Mouse (Mus musculus): ENCODE results near the gene Epb41l1.

Gene Epb41l1

GRCm38 (mm10) chr2:156420694-156421380, at the start of gene Epb41l1:
TSS of gene Epb41l1 (plus strand) at chr2:156420909.
- TF ChIP-seq GATA4 (IDR thresholded peaks at IDR 0.05; ENCODE audit: insufficient replicate concordance, low read length), result no peak

- TF ChIP-seq GATA4 (IDR thresholded peaks at IDR 0.05; ENCODE audit: insufficient replicate concordance, low read length), result no peak
Observed at GRCm38 (mm10) chr2:156376956-156377355, 43.8 kb upstream of the Epb41l1 start.

GRCm38 (mm10) chr2:156379929-156380328, 40.8 kb upstream of the Epb41l1 start:
- no peak for TF ChIP-seq GATA4 (IDR thresholded peaks at IDR 0.05; ENCODE audit: insufficient replicate concordance, low read length)

- TF ChIP-seq GATA4 (IDR thresholded peaks at IDR 0.05; ENCODE audit: insufficient replicate concordance, low read length), result no peak
Observed at GRCm38 (mm10) chr2:156381350-156381749, 39.4 kb upstream of the Epb41l1 start.

GRCm38 (mm10) chr2:156393155-156393828, 27.4 kb upstream of the Epb41l1 start:
- no peak for TF ChIP-seq GATA4 (IDR thresholded peaks at IDR 0.05; ENCODE audit: insufficient replicate concordance, low read length)

GRCm38 (mm10) chr2:156394282-156394681, 26.4 kb upstream of the Epb41l1 start:
- TF ChIP-seq GATA4 (IDR thresholded peaks at IDR 0.05; ENCODE audit: insufficient replicate concordance, low read length), result no peak

- no peak for TF ChIP-seq GATA4 (IDR thresholded peaks at IDR 0.05; ENCODE audit: insufficient replicate concordance, low read length)
Observed at GRCm38 (mm10) chr2:156396096-156396495, 24.6 kb upstream of the Epb41l1 start.

- TF ChIP-seq GATA4 (IDR thresholded peaks at IDR 0.05; ENCODE audit: insufficient replicate concordance, low read length), result no peak
Observed at GRCm38 (mm10) chr2:156397988-156398387, 22.7 kb upstream of the Epb41l1 start.

GRCm38 (mm10) chr2:156399485-156399884, 21.2 kb upstream of the Epb41l1 start:
- no peak for TF ChIP-seq GATA4 (IDR thresholded peaks at IDR 0.05; ENCODE audit: insufficient replicate concordance, low read length)

- TF ChIP-seq GATA4 (IDR thresholded peaks at IDR 0.05; ENCODE audit: insufficient replicate concordance, low read length), result no peak
Observed at GRCm38 (mm10) chr2:156401331-156401730, 19.4 kb upstream of the Epb41l1 start.

GRCm38 (mm10) chr2:156402036-156402435, 18.7 kb upstream of the Epb41l1 start:
- no peak for TF ChIP-seq GATA4 (IDR thresholded peaks at IDR 0.05; ENCODE audit: insufficient replicate concordance, low read length)

GRCm38 (mm10) chr2:156406987-156407386, 13.7 kb upstream of the Epb41l1 start:
- TF ChIP-seq GATA4 (IDR thresholded peaks at IDR 0.05; ENCODE audit: insufficient replicate concordance, low read length), result no peak

GRCm38 (mm10) chr2:156408168-156408567, 12.5 kb upstream of the Epb41l1 start:
- no peak for TF ChIP-seq GATA4 (IDR thresholded peaks at IDR 0.05; ENCODE audit: insufficient replicate concordance, low read length)

- no peak for TF ChIP-seq GATA4 (IDR thresholded peaks at IDR 0.05; ENCODE audit: insufficient replicate concordance, low read length)
Observed at GRCm38 (mm10) chr2:156414996-156415395, 5.7 kb upstream of the Epb41l1 start.

- no peak for TF ChIP-seq GATA4 (IDR thresholded peaks at IDR 0.05; ENCODE audit: insufficient replicate concordance, low read length)
Observed at GRCm38 (mm10) chr2:156415674-156416073, 5.0 kb upstream of the Epb41l1 start.

GRCm38 (mm10) chr2:156417194-156417593, 3.5 kb upstream of the Epb41l1 start:
- no peak for TF ChIP-seq GATA4 (IDR thresholded peaks at IDR 0.05; ENCODE audit: insufficient replicate concordance, low read length)
